Mouse (Mus musculus) T-helper 2 cell (primary cell): ENCODE measurements at regions not wholly inside any gene's neighbourhood (a gene's known extent, or its start where the extent isn't known, plus 50 kb on each side); places are given as distances from the start of the nearest gene placed in this dataset.

ENCODE experiments used
- in situ Hi-C: fragments of 300-600 bp; cut with MboI, MseI; formaldehyde crosslinking; loops from one replicate; pipeline ENCODE4 v1.15.1; 2025; ENCODE audit warnings: high pct_unique_total_duplicates

DNA sequence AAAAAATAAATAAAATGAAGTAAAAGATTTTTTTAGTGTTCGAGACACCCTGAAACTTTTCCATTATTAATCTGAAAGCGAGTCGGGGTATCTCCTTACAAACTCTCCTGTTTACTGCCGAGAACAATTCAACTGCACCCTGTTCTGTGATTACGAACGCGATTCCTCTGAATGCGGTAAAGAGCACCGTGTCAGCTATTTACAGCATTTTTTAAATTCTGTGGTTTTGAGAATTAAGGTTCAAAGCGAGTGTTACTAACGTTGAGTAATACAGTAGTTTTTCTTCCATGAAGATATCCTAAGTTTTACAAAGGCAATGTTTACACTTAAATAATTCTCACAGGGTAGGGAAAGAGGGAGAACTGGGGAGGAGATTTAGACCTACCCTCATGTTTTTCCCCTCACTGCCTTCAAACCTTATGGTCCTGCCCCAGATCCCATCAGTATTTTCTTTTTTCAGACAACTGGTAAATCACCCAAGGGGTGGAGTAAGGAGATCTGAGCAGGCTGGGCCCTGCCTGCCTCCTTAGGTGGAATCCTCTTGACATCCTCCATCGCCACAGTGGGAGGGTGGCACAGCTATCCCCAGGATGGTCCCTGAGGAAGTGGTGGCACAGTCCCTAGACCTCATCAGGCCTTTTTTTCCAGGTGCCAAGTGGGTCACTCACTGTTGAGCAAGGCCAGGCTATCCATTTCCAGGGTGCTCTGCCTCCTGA lies 89.9 kb upstream of the Cited2 start:
- in situ Hi-C loops: no loop called here

DNA sequence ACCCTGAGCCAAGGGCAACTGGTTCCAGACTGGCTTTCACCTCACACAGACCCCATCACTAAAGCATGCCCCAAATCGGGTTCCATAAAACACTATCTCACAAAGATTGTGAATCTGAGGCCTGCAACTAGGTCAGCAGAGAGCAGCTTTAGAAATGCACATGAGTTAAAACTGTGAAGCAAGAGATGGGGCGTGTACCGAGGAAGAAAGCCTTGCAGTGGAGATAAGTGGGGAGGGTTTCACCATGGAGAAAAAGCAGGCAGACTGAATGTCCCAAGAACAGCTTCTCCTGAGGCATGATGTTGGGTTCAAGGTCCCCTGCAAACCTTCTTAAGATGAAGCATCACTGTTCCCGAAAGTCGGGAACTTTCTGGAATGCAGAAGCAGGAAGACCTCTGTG lies 77.7 kb upstream of the Cited2 start:
- in situ Hi-C loops: no loop called here

DNA sequence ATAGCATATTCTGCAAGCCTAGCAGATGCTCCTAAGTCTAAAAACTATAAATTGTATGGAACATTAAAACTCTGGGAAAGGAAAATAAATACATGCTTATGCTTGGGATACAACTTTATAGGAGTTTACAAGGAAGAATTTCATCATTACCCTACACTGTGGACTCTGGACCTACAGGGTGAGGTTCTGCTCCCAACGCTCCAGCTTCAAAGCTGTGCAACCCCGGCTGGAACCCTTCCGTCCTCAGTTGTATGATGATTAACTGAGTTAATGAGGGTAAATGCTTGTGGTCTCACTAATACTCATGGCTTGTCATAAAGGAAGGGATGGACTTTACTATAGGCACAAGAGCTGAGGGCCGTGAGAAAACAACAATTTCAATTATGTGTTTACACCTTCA lies 76.6 kb upstream of the Cited2 start:
- in situ Hi-C loops: no loop called here

DNA sequence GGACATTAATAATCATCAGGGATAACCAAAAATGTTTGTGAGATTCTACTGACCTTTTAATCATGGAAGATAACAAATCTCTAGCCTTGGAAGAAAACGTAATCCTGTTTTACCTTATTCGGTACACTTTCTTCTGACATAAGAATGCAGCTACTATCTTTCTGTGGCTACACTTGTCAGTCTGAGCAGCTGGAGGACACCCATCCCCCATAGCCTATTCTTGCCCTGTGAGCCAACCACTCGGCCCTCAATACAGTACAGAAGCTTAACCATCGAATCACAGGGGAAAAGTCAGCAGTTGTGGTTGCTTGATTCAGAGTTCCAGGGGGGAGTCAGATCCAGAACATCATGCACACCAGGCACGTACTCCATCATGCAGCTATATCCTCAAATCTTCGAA lies 74.9 kb upstream of the Cited2 start:
- in situ Hi-C loops: no loop called here

DNA sequence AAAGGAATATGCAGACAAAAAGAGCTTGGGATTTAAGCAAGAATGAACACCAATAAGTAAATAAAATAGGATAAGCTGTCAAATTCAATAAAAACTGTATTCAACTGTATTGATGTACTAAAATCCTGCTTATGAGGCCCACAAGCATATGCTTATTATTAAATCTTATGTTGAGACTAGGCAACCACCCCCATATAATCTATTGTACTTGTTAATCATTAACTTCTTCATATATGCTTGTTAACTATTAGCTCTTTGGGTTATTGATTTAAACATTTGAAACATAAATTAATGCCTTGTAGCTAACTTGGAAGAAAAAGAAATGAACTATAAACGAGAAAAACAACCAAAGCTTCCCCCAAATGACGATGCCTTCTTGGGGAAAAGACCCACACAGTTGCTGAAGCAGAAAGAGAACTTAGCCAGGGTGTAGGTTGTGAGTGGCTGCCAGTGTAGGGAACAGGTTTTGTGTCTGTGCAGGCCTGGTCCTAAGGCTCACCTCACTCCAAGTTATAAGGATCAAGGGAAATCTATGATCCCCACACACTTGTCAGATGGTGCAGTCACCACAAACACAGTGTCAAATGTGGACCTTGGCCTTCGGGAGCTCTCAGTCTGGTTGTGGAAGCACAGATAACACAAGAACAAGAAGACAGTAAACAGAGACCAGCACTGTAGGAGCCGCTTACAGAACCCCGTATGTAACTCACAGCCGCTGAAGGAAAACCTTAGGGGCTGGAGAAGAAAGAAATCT lies 71.8 kb upstream of the Cited2 start:
- in situ Hi-C loops: no loop called here

DNA sequence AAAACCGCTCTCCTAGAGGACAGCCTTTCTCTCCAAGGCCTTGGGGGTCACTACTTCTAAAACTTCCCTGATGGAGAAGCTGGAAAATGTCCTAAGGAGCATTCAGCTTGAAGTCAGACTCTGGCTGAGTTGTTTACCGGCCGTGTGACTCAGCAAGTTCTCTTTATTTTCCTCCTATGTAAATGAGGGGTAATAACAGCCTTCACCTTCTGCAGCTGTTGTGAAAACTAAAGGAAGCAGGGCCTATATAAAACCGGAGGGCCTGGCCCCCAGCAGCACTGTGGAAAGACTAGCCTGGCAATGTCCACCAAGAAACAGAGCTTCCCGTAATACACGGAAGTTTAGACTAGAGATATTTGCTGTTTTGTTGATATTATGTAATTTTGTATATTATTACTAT lies 69.7 kb upstream of the Cited2 start:
- in situ Hi-C loops: no loop called here

DNA sequence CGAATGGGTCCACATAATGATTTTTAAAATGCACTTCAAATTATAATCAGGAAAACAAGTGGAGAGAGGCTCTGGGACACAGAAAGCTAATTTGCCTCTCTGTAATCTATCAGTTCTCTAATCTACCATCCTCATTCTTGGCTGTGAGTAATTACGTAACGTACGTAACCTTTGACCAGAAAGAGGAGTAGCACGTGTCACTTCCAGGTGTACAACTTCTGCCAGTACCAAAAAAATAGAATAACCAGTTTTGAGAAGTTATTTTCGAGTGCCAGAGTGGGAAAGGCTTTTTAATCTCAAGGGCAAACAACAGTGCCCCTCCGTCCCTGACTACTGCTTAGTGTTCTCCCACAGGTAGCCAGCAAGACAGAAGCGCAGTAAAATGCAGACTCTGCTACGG lies 69.2 kb upstream of the Cited2 start:
- in situ Hi-C loops: no loop called here

DNA sequence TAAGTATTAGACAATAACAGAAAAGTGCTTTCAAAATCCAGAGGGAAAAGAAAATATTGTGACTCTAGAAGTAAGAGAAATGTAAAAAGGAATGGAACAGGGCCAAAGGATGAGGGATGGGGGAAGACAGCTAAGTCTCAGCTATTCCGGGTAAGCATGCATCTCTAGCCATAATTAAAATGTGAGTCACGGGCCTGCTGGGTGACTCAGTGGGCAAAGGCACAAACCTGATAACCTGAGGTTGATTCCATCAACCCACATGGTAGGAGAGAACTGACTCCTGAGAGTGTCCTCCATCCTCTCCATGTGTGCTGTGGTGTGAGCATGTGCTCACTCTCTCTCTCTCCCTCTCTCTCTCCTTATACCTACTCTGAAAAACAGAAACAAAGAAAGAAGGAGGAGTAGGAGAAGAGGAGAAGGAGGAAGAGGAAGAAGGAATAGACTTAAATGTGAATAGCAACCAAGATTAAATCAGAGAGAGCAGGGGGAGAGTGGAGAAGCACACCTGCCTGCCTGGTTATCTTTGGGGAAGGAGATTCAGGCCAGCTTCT lies 68.6 kb upstream of the Cited2 start:
- in situ Hi-C loops: no loop called here

DNA sequence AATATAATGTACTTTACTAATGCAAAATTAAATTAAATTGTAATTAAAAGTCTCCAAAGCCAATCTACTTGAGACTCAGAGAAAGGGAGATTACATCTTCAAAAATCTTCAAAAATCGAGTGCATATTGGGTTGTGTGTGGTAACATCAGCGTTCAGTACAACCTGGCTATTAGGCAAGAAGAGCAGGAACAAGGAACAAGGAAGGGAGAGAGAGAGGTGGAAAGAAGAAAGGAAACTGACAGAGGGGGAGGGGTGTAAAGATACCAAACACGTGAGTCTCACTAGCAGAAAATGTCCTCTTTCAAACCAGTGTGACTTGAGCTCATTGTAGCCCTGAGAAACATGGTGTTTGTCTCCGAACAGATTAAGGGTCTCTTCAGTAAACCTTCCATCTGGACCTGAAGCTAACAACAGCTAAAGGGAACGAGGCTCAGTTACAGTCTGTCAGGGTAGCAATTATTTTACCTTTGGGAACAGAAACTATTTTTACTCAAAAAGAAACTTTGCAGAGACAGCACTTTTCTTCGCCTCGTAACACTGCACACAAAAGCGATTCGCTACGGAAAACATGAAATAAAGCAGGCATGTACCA lies 67.5 kb upstream of the Cited2 start:
- in situ Hi-C loops: no loop called here

DNA sequence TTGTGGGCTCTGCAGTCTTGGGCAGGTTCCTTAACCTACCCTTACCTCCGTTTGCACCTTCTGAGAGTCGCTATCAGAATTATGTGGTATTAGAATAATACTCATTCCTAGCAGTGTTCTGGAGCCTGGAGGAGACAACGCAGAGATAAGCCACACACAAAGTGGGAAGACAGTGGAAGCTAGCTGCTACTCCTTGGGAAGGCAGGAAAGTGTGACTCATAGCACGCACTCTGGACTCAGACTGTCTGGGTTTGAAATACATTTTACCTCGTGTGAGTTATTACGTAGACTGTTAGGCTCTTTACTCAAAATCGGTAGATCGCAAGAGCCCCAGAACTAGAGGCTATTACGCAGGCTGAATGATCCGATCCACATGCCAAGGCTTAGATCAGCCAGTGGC lies 66.7 kb upstream of the Cited2 start:
- in situ Hi-C loops: no loop called here

DNA sequence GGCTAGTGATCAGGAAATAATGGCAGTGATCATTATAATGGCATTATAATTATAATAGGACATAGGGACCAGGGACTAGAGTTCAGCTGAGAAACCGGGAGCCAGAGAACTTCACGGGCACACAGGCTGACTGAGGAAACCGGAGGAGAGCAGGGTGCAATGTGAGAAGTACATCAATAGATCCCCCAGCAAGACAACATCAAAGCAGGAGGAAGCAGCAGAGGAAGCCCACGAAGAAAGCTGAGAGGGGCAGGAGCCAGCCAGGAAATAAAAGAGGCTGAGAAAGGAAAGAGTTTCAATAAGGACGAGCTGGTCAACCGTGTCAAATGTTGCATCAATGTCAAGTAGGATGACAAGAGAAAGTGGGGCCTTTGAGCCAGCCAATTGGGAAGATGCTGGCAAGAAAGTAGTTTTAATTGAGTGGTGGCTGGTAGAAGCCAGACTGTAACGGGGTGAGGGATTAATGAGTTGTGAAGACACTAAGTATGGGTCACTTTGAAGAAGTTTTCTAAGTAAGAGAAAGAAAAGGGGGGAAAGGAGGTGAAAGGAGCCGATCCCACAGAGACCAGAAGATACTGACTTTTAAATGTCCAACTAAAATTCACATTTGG lies 66.0 kb upstream of the Cited2 start:
- in situ Hi-C loops: no loop called here

DNA sequence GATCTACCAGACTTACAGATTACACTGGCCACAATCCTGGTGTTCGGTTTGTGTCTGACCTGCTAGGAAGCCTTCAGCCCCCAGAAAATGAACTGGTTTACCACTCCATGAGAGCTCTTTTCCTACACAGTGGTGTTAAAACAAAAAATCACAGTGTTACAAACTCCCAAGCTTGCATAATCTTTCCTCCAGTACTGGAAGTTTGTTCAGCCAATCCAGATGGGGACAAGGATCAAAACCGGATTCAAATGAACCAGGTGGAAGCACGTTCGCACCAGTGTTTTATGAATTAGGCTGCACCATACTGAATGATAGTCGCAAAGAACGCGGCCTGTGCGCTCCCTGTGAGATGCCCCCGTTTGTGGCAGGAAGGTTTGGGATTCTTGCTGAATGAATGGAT lies 63.4 kb upstream of the Cited2 start:
- in situ Hi-C loops: no loop called here

DNA sequence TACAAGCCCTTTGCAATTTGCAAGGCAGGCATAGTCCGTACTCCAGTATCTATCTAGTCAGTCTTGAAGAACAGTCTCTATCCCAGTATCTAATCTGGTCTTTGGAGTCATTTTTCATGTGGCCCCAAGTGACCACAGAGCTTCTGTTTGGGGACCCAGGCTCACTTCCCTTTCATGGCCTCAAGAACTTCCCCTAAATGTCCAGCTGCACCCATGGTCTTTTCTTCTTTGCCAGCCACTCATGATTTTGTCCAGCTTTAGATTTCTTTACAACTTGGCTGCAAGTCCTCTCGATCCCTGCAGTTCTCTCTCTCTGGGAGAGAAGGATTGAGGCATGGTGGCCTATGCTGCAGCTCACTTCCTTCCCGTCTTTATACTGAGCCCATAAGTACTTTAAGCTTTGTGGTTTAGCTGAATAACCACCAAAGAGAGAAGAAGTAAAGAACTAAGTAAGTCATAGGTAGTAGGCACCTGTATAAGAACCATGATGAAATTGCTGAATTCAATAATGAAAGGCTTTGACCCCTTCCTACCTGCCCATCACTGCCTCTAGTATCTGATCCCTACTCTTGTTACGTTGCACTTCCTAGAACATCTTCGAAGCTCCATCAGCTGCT lies 62.1 kb upstream of the Cited2 start:
- in situ Hi-C loops: loop anchor here (10.0 kb wide), 1 partner anchor 904 kb away; no protein-coding TSS in a partner anchor

DNA sequence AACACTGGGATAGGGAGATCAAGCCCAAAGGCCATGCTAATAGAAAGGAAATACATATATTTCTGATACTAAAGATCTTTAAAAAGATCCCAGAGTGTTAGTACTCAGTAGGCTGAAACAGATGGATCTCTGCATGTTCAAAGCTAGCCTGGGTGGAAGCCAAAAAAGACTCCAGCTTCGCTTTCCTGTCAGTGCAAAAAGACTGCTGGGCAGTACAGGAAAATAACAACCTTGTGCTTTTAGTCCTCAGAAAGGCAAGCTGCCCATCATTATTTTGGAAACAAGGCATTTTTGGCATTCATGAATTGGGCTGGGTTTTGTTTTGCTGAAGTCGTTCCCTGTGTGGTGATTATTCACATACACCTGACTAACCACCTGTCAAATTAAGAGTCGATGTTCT lies 56.9 kb upstream of the Cited2 start:
- in situ Hi-C loops: loop anchor here (10.0 kb wide), 1 partner anchor 899 kb away; no protein-coding TSS in a partner anchor

DNA sequence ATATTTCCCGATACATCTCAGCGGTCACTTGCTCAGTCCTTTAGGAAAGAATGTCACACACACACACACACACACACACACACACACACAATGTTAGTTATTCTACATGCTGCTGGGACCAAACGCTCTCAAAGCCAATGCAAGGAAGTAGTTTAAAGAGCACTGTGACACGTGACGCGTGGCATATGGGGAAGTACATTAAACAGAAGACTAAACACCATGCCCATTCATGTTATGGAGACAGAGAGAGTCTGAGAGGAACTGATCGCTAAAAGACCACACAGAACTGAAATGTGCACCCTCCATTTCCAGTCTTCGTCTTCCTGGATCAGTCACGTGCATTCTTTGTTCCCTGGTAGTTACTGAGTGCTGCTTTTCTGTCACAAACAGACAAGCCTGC lies 53.6 kb upstream of the Cited2 start:
- in situ Hi-C loops: loop anchor here (10.0 kb wide), 1 partner anchor 895 kb away; no protein-coding TSS in a partner anchor
